Mouse (Mus musculus) G1E-ER4 (cell line): ENCODE results near the gene Mmab. TPM values are rescaled to one million over a fixed set of nuclear protein-coding genes. Genes with fewer than 3 reads are reported as not detected.

ENCODE experiments used
- GATA1 ChIP-seq: IDR thresholded peaks from one replicate; pipeline ENCODE4 v1.8.0; 2012; ENCODE audit warnings: low read length, inconsistent platforms
- polyA plus RNA-seq: library from polyadenylated mRNA; stranded (reverse); fragments of >175 nt; gene quantifications from 2 replicates; pipeline ENCODE4 v1.2.3, GENCODE M21; 2012

The Mmab gene
- polyA plus RNA-seq, 1 experiment, result 41.6 TPM

DNA sequence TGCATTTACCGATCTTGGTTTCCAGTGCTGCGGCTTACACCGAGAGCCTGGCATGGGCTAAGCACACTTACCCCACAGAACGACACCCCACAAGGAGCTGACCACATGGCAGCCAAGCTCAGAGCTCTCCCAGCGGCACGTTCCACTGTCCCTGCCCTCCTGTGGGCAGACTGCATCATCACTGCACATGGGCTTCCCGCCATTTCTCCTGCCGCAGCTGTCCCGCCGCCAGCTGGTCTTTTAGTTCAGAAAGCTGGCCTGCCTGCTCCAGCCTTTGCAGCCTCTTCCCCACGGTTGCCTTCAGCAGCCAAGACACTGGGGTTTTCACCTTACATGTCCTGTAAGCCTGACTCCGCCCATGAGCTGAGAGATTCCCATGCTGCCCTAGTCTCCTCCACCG lies 33.4 kb downstream of the Mmab start:
- no peak for TF ChIP-seq GATA1

- TF ChIP-seq GATA1, result no peak
Measured at GRCm38 (mm10) chr5:114408846-114409245, 35.0 kb downstream of the Mmab start.

DNA sequence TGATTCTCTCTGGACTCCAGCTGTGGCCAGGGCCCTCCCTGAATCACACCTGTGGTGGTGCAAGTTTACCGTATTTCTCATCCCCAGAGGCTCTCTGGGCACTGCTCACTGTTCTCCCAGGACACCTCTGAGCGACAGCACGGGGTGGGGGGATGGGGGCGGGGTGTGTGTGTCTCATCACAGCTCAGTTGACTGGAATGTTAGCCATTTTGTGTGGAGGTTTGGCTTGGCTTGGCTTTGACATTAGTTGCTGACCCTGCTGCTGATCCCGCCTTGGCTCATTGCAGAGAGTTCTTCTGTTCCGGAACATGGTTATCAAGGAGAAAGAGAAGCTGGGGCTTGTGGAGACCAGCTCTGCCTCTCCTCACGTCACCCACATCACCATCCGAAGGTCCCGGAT lies 36.0 kb downstream of the Mmab start:
- TF ChIP-seq GATA1, result no peak

- TF ChIP-seq GATA1, result no peak
Measured at GRCm38 (mm10) chr5:114407269-114407668, 36.6 kb downstream of the Mmab start.

DNA sequence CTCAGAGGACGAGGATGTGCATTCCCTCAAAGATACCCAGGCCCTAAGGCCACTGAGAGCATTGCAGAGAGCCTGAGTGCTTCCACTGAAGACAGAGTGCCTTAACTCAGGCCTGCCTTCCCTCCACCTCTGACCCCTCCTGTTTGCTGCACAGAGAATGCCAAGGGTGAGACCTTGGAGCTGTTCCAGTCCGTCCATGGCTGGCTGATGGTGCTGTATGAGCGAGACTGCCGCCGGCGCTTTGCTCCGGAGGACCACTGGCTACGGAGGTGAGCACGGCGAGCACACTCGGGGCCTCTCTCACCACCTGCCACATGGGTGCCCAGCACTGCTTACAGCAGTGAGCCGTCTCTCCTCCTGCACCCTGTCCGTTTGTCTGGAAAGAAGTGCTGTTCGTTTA lies 37.3 kb downstream of the Mmab start:
- TF ChIP-seq GATA1, result no peak

GRCm38 (mm10) chr5:114393169-114393568 lies 50.7 kb downstream of the Mmab start:
- no peak for TF ChIP-seq GATA1

DNA sequence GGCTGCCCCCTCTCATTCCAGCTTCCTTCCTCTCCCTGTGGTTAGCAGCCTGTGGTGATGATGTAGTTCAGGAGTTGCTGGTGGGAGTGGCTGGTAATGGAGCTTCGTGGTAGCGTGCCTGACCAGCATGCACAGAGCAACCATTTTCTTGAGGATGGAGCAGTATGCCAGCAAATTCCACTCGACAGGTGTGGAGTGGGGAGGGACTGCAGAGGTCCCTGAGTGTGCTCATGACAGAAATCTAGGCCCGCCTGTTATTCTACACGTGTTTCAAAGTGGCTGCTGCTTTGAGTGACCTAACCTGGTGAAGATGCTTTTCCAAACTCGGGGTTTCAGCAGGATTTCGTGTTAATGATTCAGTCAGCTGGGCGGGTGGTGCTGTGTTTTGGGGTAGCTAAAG lies 59.4 kb downstream of the Mmab start:
- TF ChIP-seq GATA1, result no peak

DNA sequence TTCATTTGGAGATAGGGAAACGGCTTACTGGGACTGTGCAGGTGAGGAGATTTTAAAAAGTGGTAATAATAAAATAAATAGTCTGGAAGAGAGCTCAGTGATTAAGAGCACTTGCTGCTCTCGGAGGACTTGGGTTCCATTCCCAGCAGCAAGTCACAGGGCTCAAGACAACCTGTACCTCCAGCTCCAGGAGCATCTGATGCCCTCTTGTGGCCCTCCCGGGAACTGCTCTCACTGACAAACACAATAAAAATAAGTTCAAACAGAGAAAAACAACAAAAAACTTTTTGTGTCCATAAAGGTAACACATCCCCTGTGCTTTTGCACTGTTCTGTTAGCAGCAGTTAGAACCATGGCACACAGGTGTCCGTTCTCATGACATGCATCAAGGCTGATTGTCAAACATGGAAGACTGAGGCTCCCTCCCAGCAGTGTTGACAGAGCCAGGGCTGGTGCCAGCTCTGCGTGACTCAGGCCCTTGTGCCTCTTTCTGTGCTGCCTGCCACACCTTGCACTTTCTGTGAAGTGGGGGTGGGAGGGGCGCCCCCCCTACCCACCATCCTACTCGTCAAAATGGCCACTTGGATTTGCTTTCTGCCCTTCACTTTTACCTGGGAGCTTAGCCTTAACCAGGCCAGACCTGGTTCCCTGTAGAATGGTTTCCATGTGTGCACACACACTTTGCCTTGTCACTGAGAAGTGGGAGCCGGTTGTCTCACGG lies 60.5 kb downstream of the Mmab start:
- no peak for TF ChIP-seq GATA1

Other genes with a start within 250 kb of the Mmab start
- gene Foxn4, start 170.3 kb downstream of the Mmab start, polyA plus RNA-seq, result not detected in 2 replicates
- gene Myo1h, start 154.9 kb downstream of the Mmab start, polyA plus RNA-seq, result not detected in 2 replicates
- 53.7 and 73.4 TPM in 2 replicates for gene Kctd10, start 63.6 kb downstream of the Mmab start, polyA plus RNA-seq
- 53.6 and 77.4 TPM in 2 replicates for gene Ube3b, start 63.5 kb downstream of the Mmab start, polyA plus RNA-seq
- gene Mvk, start 209 bp upstream of the Mmab start, polyA plus RNA-seq, result 73.6 and 75.3 TPM in 2 replicates
- 2.3 TPM in 2 replicates for gene Fam222a, start 124.0 kb upstream of the Mmab start, polyA plus RNA-seq
- 0.06 and 0.14 TPM in 2 replicates for gene Trpv4, start 214.4 kb upstream of the Mmab start, polyA plus RNA-seq
- gene Gltp, start 246.9 kb upstream of the Mmab start, polyA plus RNA-seq, result 31.9 and 45.1 TPM in 2 replicates